Comparison of ENCODE assay signal across 9 mouse cellular contexts in genomic region chr7:30532931-30533330, GRCm38 (mm10). TPM values are rescaled to one million over a fixed set of nuclear protein-coding genes. Genes with fewer than 3 reads are reported as not detected.
DNase-seq lines count a peak whose midpoint lies in the region; ATAC-seq and TF ChIP-seq lines count a peak whose summit lies in the region.
"Had no signal": no experiment of that assay in that cellular context is flagged by ENCODE, and none has a peak within 500 bp of the region (broad histone marks: within the 10 kb centered on the region; RNA-seq: fewer than 3 reads in every experiment).

No protein-coding gene starts in this region.

- H3K4me3 ChIP-seq in heart, embryonic 13.5 days: no peak overlapping the region
- no peak overlapping the region for H3K4me3 ChIP-seq in kidney, postnatal 0 days (replicated peaks; ENCODE audit: low read depth, low read length)

- 35% methylated on average over 8 of the region's 8 CpGs for WGBS in heart, embryonic 13.5 days
- WGBS in kidney, postnatal 0 days: 32% methylated on average over 8 of the region's 8 CpGs

- no peak for ATAC-seq in heart, embryonic 13.5 days (ENCODE audit: extremely low read depth, insufficient number of reproducible peaks, low FRiP score, low TSS enrichment)
- ATAC-seq in kidney, postnatal 0 days (replicated peaks; ENCODE audit: low FRiP score, low read depth): peak; percentile 45; the same call in 1 of the 2 replicates

- H3K4me2 ChIP-seq in heart, embryonic 13.5 days: peak overlapping the region; percentile 75
- H3K4me2 ChIP-seq in kidney, postnatal 0 days (ENCODE audit: low read length): no peak overlapping the region

- peaks cover 12% of the 10 kb centered on the region; the same call in 1 of the 2 replicates for H3K27me3 ChIP-seq in heart, embryonic 13.5 days (replicated peaks)
- H3K27me3 ChIP-seq in kidney, postnatal 0 days (ENCODE audit: insufficient read depth, low read length): no peaks in the 10 kb centered on the region
- H3K27me3 ChIP-seq: limb, embryonic 15.5 days had no signal

- H3K9me3 ChIP-seq in heart, embryonic 13.5 days: no peaks in the 10 kb centered on the region
- no peaks in the 10 kb centered on the region for H3K9me3 ChIP-seq in kidney, postnatal 0 days (replicated peaks; ENCODE audit: low read length)
- H3K9me3 ChIP-seq: limb, embryonic 15.5 days had no signal

- no peak for TF ChIP-seq CTCF in kidney, postnatal 0 days (IDR thresholded peaks at IDR 0.05; ENCODE audit: low read depth)

- H3K36me3 ChIP-seq in heart, embryonic 13.5 days: peaks cover 48% of the 10 kb centered on the region
- peaks cover 19% of the 10 kb centered on the region; the same call in 1 of the 2 replicates for H3K36me3 ChIP-seq in kidney, postnatal 0 days (ENCODE audit: insufficient read depth, low read length)

- no peak overlapping the region for H3K27ac ChIP-seq in heart, embryonic 13.5 days (replicated peaks)
- H3K27ac ChIP-seq in kidney, postnatal 0 days: no peak overlapping the region
- H3K27ac ChIP-seq: limb, embryonic 15.5 days had no signal

- H3K9ac ChIP-seq in heart, embryonic 13.5 days: peak overlapping the region; percentile 86
- no peak overlapping the region for H3K9ac ChIP-seq in kidney, postnatal 0 days (ENCODE audit: low read depth, low read length)
- H3K9ac ChIP-seq: limb, embryonic 15.5 days had no signal

- H3K4me1 ChIP-seq in heart, embryonic 13.5 days: peaks cover 38% of the 10 kb centered on the region
- peaks cover 7% of the 10 kb centered on the region; the same call in 1 of the 2 replicates for H3K4me1 ChIP-seq in kidney, postnatal 0 days (replicated peaks; ENCODE audit: insufficient read depth, low read length)

- peak; percentile 43 to 61 for DNase-seq in cerebellum, postnatal 10 days
- no peak for DNase-seq in cerebellum, adult 8-10 months
- peak; percentile 57 for DNase-seq in Muller cell, postnatal 12 days (ENCODE audit: inconsistent ontology term)
- peak; percentile 41 for DNase-seq in kidney, postnatal 0 days (ENCODE audit: low spot score)
- peak; percentile 94 for DNase-seq in retina, postnatal 1 day
- no peak for DNase-seq in left cerebral cortex, adult 8-10 months (ENCODE audit: low spot score in 2 of 2)
- DNase-seq in layer of hippocampus, postnatal 10 days (ENCODE audit: low spot score in 2 of 2): no peak

RNA-seq across cellular contexts. Expression of gene Arhgap33, which starts 1.9 kb away (rescaled TPM):
- polyA plus RNA-seq in heart, embryonic 13.5 days (2015; fragmentation: Nextera tagmentation; extraction: Ambion mirVana): 8.0 and 9.3 TPM in 2 replicates
- polyA plus RNA-seq in kidney, postnatal 0 days (2015; fragmentation: Nextera tagmentation; extraction: Ambion mirVana): 4.2 TPM in 2 replicates
- total RNA-seq in left cerebral cortex, adult 8-10 months (2022): 100 to 1,000 TPM; 177 to 184 (median 178) TPM
- total RNA-seq in layer of hippocampus, postnatal 10 days (2021): 100 to 1,000 TPM; 218 to 232 TPM

RNA-seq across cellular contexts. Expression of gene Hspb6, which starts 19.0 kb away (rescaled TPM):
- 76.6 and 86.4 TPM in 2 replicates for polyA plus RNA-seq in heart, embryonic 13.5 days (2015; fragmentation: Nextera tagmentation; extraction: Ambion mirVana)
- 15.8 and 17.7 TPM in 2 replicates for polyA plus RNA-seq in kidney, postnatal 0 days (2015; fragmentation: Nextera tagmentation; extraction: Ambion mirVana)
- 1 to 10 TPM; 5.5 to 8.1 (median 6.4) TPM for total RNA-seq in left cerebral cortex, adult 8-10 months (2022)
- total RNA-seq in layer of hippocampus, postnatal 10 days (2021): 1 to 10 TPM; 5.3 to 5.6 TPM

RNA-seq across cellular contexts. Expression of gene Proser3, which starts 19.2 kb away (rescaled TPM):
- polyA plus RNA-seq in heart, embryonic 13.5 days (2015; fragmentation: Nextera tagmentation; extraction: Ambion mirVana): 8.7 and 9.6 TPM in 2 replicates
- 5.2 and 5.6 TPM in 2 replicates for polyA plus RNA-seq in kidney, postnatal 0 days (2015; fragmentation: Nextera tagmentation; extraction: Ambion mirVana)
- total RNA-seq in left cerebral cortex, adult 8-10 months (2022): 1 to 10 TPM; 3.4 to 4.4 (median 4.0) TPM
- 1 to 10 TPM; 3.4 to 4.4 TPM for total RNA-seq in layer of hippocampus, postnatal 10 days (2021)

RNA-seq across cellular contexts. Expression of gene Lin37, which starts 26.7 kb away (rescaled TPM):
- polyA plus RNA-seq in heart, embryonic 13.5 days (2015; fragmentation: Nextera tagmentation; extraction: Ambion mirVana): 31.0 and 36.9 TPM in 2 replicates
- 37.6 and 40.8 TPM in 2 replicates for polyA plus RNA-seq in kidney, postnatal 0 days (2015; fragmentation: Nextera tagmentation; extraction: Ambion mirVana)
- total RNA-seq in left cerebral cortex, adult 8-10 months (2022): 10 to 100 TPM; 33.8 to 45.0 (median 41.1) TPM
- total RNA-seq in layer of hippocampus, postnatal 10 days (2021): 10 to 100 TPM; 28.2 to 36.6 TPM

RNA-seq across cellular contexts. Expression of gene U2af1l4, which starts 30.2 kb away (rescaled TPM):
- polyA plus RNA-seq in heart, embryonic 13.5 days (2015; fragmentation: Nextera tagmentation; extraction: Ambion mirVana): 85.6 and 92.3 TPM in 2 replicates
- 100 and 102 TPM in 2 replicates for polyA plus RNA-seq in kidney, postnatal 0 days (2015; fragmentation: Nextera tagmentation; extraction: Ambion mirVana)
- total RNA-seq in left cerebral cortex, adult 8-10 months (2022): 10 to 100 TPM; 61.5 to 76.6 (median 71.7) TPM
- 10 to 100 TPM; 49.4 to 52.5 TPM for total RNA-seq in layer of hippocampus, postnatal 10 days (2021)

Comparison
In these comparisons a context has a peak if more than half of its experiments do, and no peak if none do; other contexts are left out.
1. DNase-seq: peak in cerebellum, postnatal 10 days (2 of 2), Muller cell, postnatal 12 days (single experiment), kidney, postnatal 0 days (single experiment) and retina, postnatal 1 day (single experiment); none in cerebellum, adult 8-10 months (single experiment), left cerebral cortex, adult 8-10 months (0 of 2) and layer of hippocampus, postnatal 10 days (0 of 2).